Mouse (Mus musculus) intestine, embryonic 16.5 days (tissue): Measurements from ENCODE around the gene Sec23a. TPM values are rescaled to one million over a fixed set of nuclear protein-coding genes. Genes with fewer than 3 reads are reported as not detected.
A peak's percentile ranks its signal among the peaks of the same experiment; 100 is the strongest.

ENCODE experiments used
- ATAC-seq: fragments of 200-750 bp; cut with Nextera tagmentation; 2 replicates; pipeline ENCODE4 v1.8.0; 2017; ENCODE audit warnings: moderate TSS enrichment, moderate library complexity
- H3K27ac ChIP-seq: fragments of 300-500 bp; sonication (generic); 2 replicates; pipeline ENCODE4 v1.5.1; 2014; ENCODE audit warnings: mild to moderate bottlenecking, low read length
- H3K27me3 ChIP-seq: fragments of 300-500 bp; sonication (generic); replicated peaks from 2 replicates; pipeline ENCODE4 v1.6.1; 2014; ENCODE audit warnings: low read length, control low read depth, mixed read lengths; ENCODE audit not compliant: control insufficient read depth, insufficient read depth
- H3K36me3 ChIP-seq: fragments of 300-500 bp; sonication (generic); 2 replicates; pipeline ENCODE4 v1.6.1; 2014; ENCODE audit warnings: low read length, control low read depth; ENCODE audit not compliant: control insufficient read depth, insufficient read depth
- H3K4me1 ChIP-seq: fragments of 300-500 bp; sonication (generic); 2 replicates; pipeline ENCODE4 v1.6.1; 2014; ENCODE audit warnings: low read length, control low read depth, mixed read lengths; ENCODE audit not compliant: control insufficient read depth, insufficient read depth
- H3K4me2 ChIP-seq: fragments of 300-500 bp; sonication (generic); 2 replicates; pipeline ENCODE4 v1.6.1; 2014; ENCODE audit warnings: low read depth, low read length, control low read depth
- H3K4me3 ChIP-seq: fragments of 300-500 bp; sonication (generic); 2 replicates; pipeline ENCODE4 v1.5.1; 2014; ENCODE audit warnings: mild to moderate bottlenecking, low read length
- H3K9ac ChIP-seq: fragments of 300-500 bp; sonication (generic); 2 replicates; pipeline ENCODE4 v1.6.1; 2014; ENCODE audit warnings: low read depth, low read length
- H3K9me3 ChIP-seq: fragments of 300-500 bp; sonication (generic); 2 replicates; pipeline ENCODE4 v1.6.1; 2016; ENCODE audit warnings: low read length, control low read depth; ENCODE audit not compliant: control insufficient read depth
- WGBS: fragments of 180-500 bp; shearing (Covaris S2); extraction: QIAGEN DNeasy Blood & Tissue Kit; methylation state at CpG from one replicate; pipeline ENCODE4 v1.1.7; 2014; 5-methylcytosine and 5-hydroxymethylcytosine counted together
- polyA plus RNA-seq: library from polyadenylated mRNA; unstranded; fragments of >200 nt; fragmentation: Nextera tagmentation; extraction: Ambion mirVana; gene quantifications from 2 replicates; pipeline ENCODE4 v1.2.1, GENCODE M21; 2015

Sec23a gene
- polyA plus RNA-seq, 1 experiment from 2014 or later: 90.5 TPM

GRCm38 (mm10) chr12:59040851-59041250, 29.0 kb upstream of the Sec23a start:
- Histone ChIP-seq H3K4me3 (no peak overlapping the region), H3K9ac (no peak overlapping the region), H3K4me2 (no peak overlapping the region), H3K9me3 (no peaks in the 10 kb centered on the region), H3K36me3 (peaks cover 9% of the 10 kb centered on the region), H3K27me3 (no peaks in the 10 kb centered on the region), H3K27ac (peak overlapping the region; percentile 86; the same call in 1 of the 2 replicates), H3K4me1 (peaks cover 3% of the 10 kb centered on the region; the same call in 1 of the 2 replicates)
- peak; percentile 23 for ATAC-seq
- 34% methylated on average over 7 of the region's 7 CpGs for WGBS

- Histone ChIP-seq H3K4me2 (peak overlapping the region; percentile 35; the same call in 1 of the 2 replicates), H3K27me3 (no peaks in the 10 kb centered on the region), H3K9me3 (no peaks in the 10 kb centered on the region), H3K4me1 (peaks cover 3% of the 10 kb centered on the region; the same call in 1 of the 2 replicates), H3K36me3 (peaks cover 9% of the 10 kb centered on the region), H3K27ac (peak overlapping the region; percentile 86), H3K9ac (peak overlapping the region; percentile 43; the same call in 1 of the 2 replicates), H3K4me3 (peak overlapping the region; percentile 18; the same call in 1 of the 2 replicates)
- peak; percentile 90 for ATAC-seq
- WGBS: 10% methylated on average over 23 of the region's 23 CpGs
Measured at GRCm38 (mm10) chr12:59039971-59040844, 28.4 kb upstream of the Sec23a start.

GRCm38 (mm10) chr12:59039162-59039970, 27.5 kb upstream of the Sec23a start:
- 70% methylated on average over 10 of the region's 10 CpGs for WGBS
- Histone ChIP-seq H3K36me3 (peaks cover 6% of the 10 kb centered on the region), H3K4me1 (peaks cover 3% of the 10 kb centered on the region; the same call in 1 of the 2 replicates), H3K9ac (no peak overlapping the region), H3K4me3 (0 out of 2 replicates have a peak overlapping the region, but pooled peaks have one; percentile 18), H3K4me2 (peak overlapping the region; percentile 35; the same call in 1 of the 2 replicates), H3K9me3 (no peaks in the 10 kb centered on the region), H3K27me3 (no peaks in the 10 kb centered on the region), H3K27ac (peak overlapping the region; percentile 86)
- no peak for ATAC-seq

GRCm38 (mm10) chr12:59032101-59032500, 20.3 kb upstream of the Sec23a start:
- WGBS: 65% methylated on average over 5 of the region's 5 CpGs
- no peaks in the 10 kb centered on the region for H3K4me1 ChIP-seq
- no peak overlapping the region for H3K4me2 ChIP-seq
- H3K27ac ChIP-seq: no peak overlapping the region
- H3K27me3 ChIP-seq: no peaks in the 10 kb centered on the region
- H3K9ac ChIP-seq: no peak overlapping the region
- H3K4me3 ChIP-seq: no peak overlapping the region
- H3K36me3 ChIP-seq: no peaks in the 10 kb centered on the region
- ATAC-seq: no peak
- no peaks in the 10 kb centered on the region for H3K9me3 ChIP-seq

GRCm38 (mm10) chr12:59021306-59021705, 9.5 kb upstream of the Sec23a start:
- H3K36me3 ChIP-seq: peaks cover 14% of the 10 kb centered on the region
- no peak overlapping the region for H3K27ac ChIP-seq
- H3K4me1 ChIP-seq: no peaks in the 10 kb centered on the region
- H3K27me3 ChIP-seq: no peaks in the 10 kb centered on the region
- no peak overlapping the region for H3K9ac ChIP-seq
- ATAC-seq: no peak
- H3K4me3 ChIP-seq: no peak overlapping the region
- H3K9me3 ChIP-seq: no peaks in the 10 kb centered on the region
- 86% methylated on average over 4 of the region's 4 CpGs for WGBS
- H3K4me2 ChIP-seq: no peak overlapping the region

GRCm38 (mm10) chr12:59019891-59020290, 8.1 kb upstream of the Sec23a start:
- WGBS: 91% methylated on average over 2 of the region's 2 CpGs

GRCm38 (mm10) chr12:59017970-59018369, 6.2 kb upstream of the Sec23a start:
- Histone ChIP-seq H3K9me3 (no peaks in the 10 kb centered on the region), H3K27me3 (no peaks in the 10 kb centered on the region), H3K4me2 (no peak overlapping the region), H3K4me3 (no peak overlapping the region), H3K9ac (no peak overlapping the region), H3K27ac (no peak overlapping the region), H3K36me3 (peaks cover 11% of the 10 kb centered on the region; the same call in 1 of the 2 replicates), H3K4me1 (no peaks in the 10 kb centered on the region)
- no peak for ATAC-seq
- WGBS: 86% methylated on average over 8 of the region's 8 CpGs

More at GRCm38 (mm10) chr12:59019891-59020290, 8.1 kb upstream of the Sec23a start:
- Histone ChIP-seq H3K4me2 (no peak overlapping the region), H3K27ac (no peak overlapping the region), H3K9ac (no peak overlapping the region), H3K36me3 (peaks cover 11% of the 10 kb centered on the region), H3K4me3 (no peak overlapping the region), H3K4me1 (no peaks in the 10 kb centered on the region), H3K27me3 (no peaks in the 10 kb centered on the region), H3K9me3 (no peaks in the 10 kb centered on the region)
- no peak for ATAC-seq

- no peaks in the 10 kb centered on the region for H3K9me3 ChIP-seq
- peak within 1 kb of the TSS; percentile 89 for H3K9ac ChIP-seq
- under 1% methylated on average over 28 of the region's 28 CpGs for WGBS
- no peaks in the 10 kb centered on the region for H3K27me3 ChIP-seq
- peak within 1 kb of the TSS; percentile 71 for H3K27ac ChIP-seq
- no peaks in the 10 kb centered on the region for H3K36me3 ChIP-seq
- H3K4me2 ChIP-seq: peak within 1 kb of the TSS; percentile 69
- peak; percentile 73 for ATAC-seq
- H3K4me1 ChIP-seq: peaks cover 12% of the 10 kb centered on the region
- H3K4me3 ChIP-seq: peak within 1 kb of the TSS; percentile 72
Measured at GRCm38 (mm10) chr12:59013234-59013633, 1.4 kb upstream of the Sec23a start, which contains the start of gene Gemin2. Gene Gemin2 (plus strand): TSS chr12:59013393.

- Histone ChIP-seq H3K36me3 (no peaks in the 10 kb centered on the region), H3K27ac (peak overlapping the region; percentile 71), H3K9me3 (no peaks in the 10 kb centered on the region), H3K4me2 (peak overlapping the region; percentile 69), H3K27me3 (no peaks in the 10 kb centered on the region), H3K9ac (peak overlapping the region; percentile 89), H3K4me1 (peaks cover 12% of the 10 kb centered on the region), H3K4me3 (peak overlapping the region; percentile 72)
- ATAC-seq: no peak
- WGBS: 2% methylated on average over 7 of the region's 7 CpGs
Measured at GRCm38 (mm10) chr12:59012710-59013091, 884 bp upstream of the Sec23a start.
